Mouse (Mus musculus) CH12.LX (cell line): ENCODE measurements around the gene Ptch2. TPM values are rescaled to one million over a fixed set of nuclear protein-coding genes. Genes with fewer than 3 reads are reported as not detected.

Source experiments
- DNase-seq: peaks from one replicate; pipeline ENCODE4 v3.0.0-alpha.2; 2013; ENCODE audit errors: extremely low read depth
- H3K27ac ChIP-seq: 2 replicates; pipeline ENCODE4 v1.5.1; 2012; ENCODE audit warnings: low read depth, mild to moderate bottlenecking, control low read depth, moderate library complexity; ENCODE audit not compliant: insufficient read depth
- H3K27me3 ChIP-seq: replicated peaks from 2 replicates; pipeline ENCODE3; 2012; ENCODE audit warnings: inconsistent platforms
- H3K36me3 ChIP-seq, 2 experiments: replicated peaks in 1 of 2; 2 replicates each; pipeline versions ENCODE3 to v1.6.1; 2012; ENCODE audit warnings: inconsistent platforms in 1 of 2, low read length in 1 of 2, mild to moderate bottlenecking in 1 of 2, mixed read lengths in 1 of 2, moderate library complexity in 1 of 2; ENCODE audit not compliant: control insufficient read depth in 1 of 2, insufficient read depth in 1 of 2
- H3K4me1 ChIP-seq, 2 experiments: 2 replicates each; pipeline ENCODE4 v1.6.1; 2012; ENCODE audit warnings: inconsistent platforms in 1 of 2, moderate library complexity in 1 of 2; ENCODE audit not compliant: insufficient read depth in 2 of 2, control insufficient read depth in 1 of 2
- H3K4me2 ChIP-seq: 2 replicates; pipeline ENCODE4 v1.6.1; 2012; ENCODE audit warnings: low read depth, mild to moderate bottlenecking, control low read depth; ENCODE audit not compliant: poor library complexity, insufficient read depth, severe bottlenecking
- H3K4me3 ChIP-seq, 3 experiments: fragments of 150-350 bp in 1 of 3; sonication (generic) in 1 of 3; replicated peaks in 1 of 3; 2 replicates each; pipeline versions ENCODE3 to v1.5.1; 2011 to 2012; ENCODE audit warnings: low read depth in 2 of 3, low read length in 2 of 3, mild to moderate bottlenecking in 2 of 3, moderate library complexity in 2 of 3, control low read depth in 1 of 3, improper control_type of control experiment in 1 of 3, inconsistent platforms in 1 of 3, mixed read lengths in 1 of 3; ENCODE audit not compliant: poor library complexity in 1 of 3
- H3K79me2 ChIP-seq: replicated peaks from 2 replicates; pipeline ENCODE4 v1.6.1; 2012; ENCODE audit warnings: mild to moderate bottlenecking, moderate library complexity; ENCODE audit not compliant: control insufficient read depth, poor library complexity, insufficient read depth, severe bottlenecking; ENCODE audit errors: extremely low read depth
- H3K9ac ChIP-seq: 2 replicates; pipeline ENCODE4 v1.6.1; 2012; ENCODE audit warnings: low read depth, mild to moderate bottlenecking, control low read depth, moderate library complexity; ENCODE audit not compliant: insufficient read depth
- H3K9me3 ChIP-seq: replicated peaks from 2 replicates; pipeline ENCODE3; 2012; ENCODE audit warnings: low read length, inconsistent platforms, mixed read lengths
- BHLHE40 ChIP-seq: IDR thresholded peaks from 2 replicates; pipeline ENCODE4 v1.6.1; 2011; ENCODE audit warnings: mild to moderate bottlenecking, low read depth, low read length, improper control_type of control experiment
- CHD1 ChIP-seq: IDR thresholded peaks from 2 replicates; pipeline ENCODE4 v1.6.1; 2012; ENCODE audit warnings: low read depth, low read length, improper control_type of control experiment, inconsistent platforms
- CHD2 ChIP-seq: IDR thresholded peaks from 2 replicates; pipeline ENCODE4 v1.6.1; 2011; ENCODE audit warnings: low read length, improper control_type of control experiment
- ELF1 ChIP-seq: IDR thresholded peaks from 2 replicates; pipeline ENCODE4 v1.6.1; 2014; ENCODE audit warnings: low read depth, mild to moderate bottlenecking, inconsistent platforms, low read length, improper control_type of control experiment
- ETS1 ChIP-seq: conservative IDR thresholded peaks from 2 replicates; pipeline ENCODE4 v1.6.1; 2012; ENCODE audit warnings: low read depth, mild to moderate bottlenecking, inconsistent platforms, low read length, improper control_type of control experiment, moderate library complexity
- IRF4 ChIP-seq: IDR thresholded peaks from 2 replicates; pipeline ENCODE4 v1.6.1; 2014; ENCODE audit warnings: low read depth, mild to moderate bottlenecking, inconsistent platforms, low read length, improper control_type of control experiment
- JUN ChIP-seq: IDR thresholded peaks from 2 replicates; pipeline ENCODE4 v1.6.1; 2011; ENCODE audit warnings: low read depth, mild to moderate bottlenecking, low read length, improper control_type of control experiment, moderate library complexity; ENCODE audit not compliant: insufficient read depth
- JUND ChIP-seq: conservative IDR thresholded peaks from 2 replicates; pipeline ENCODE4 v1.6.1; 2011; ENCODE audit warnings: low read depth, low read length, improper control_type of control experiment
- MAFK ChIP-seq: IDR thresholded peaks from 2 replicates; pipeline ENCODE4 v1.6.1; 2011; ENCODE audit warnings: low read length, improper control_type of control experiment; ENCODE audit not compliant: insufficient replicate concordance
- MAX ChIP-seq: IDR thresholded peaks from 2 replicates; pipeline ENCODE4 v1.6.1; 2011; ENCODE audit warnings: low read length, improper control_type of control experiment
- MAZ ChIP-seq: IDR thresholded peaks from 2 replicates; pipeline ENCODE4 v1.6.1; 2012; ENCODE audit warnings: low read depth, mild to moderate bottlenecking, inconsistent platforms, low read length, improper control_type of control experiment, moderate library complexity
- MXI1 ChIP-seq: IDR thresholded peaks from 2 replicates; pipeline ENCODE4 v1.6.1; 2011; ENCODE audit warnings: mild to moderate bottlenecking, low read depth, low read length, improper control_type of control experiment
- MYC ChIP-seq: IDR thresholded peaks from 2 replicates; pipeline ENCODE4 v1.6.1; 2011; ENCODE audit warnings: low read depth, mild to moderate bottlenecking, improper control_type of control experiment, low read length
- NELFE ChIP-seq: IDR thresholded peaks from 2 replicates; pipeline ENCODE4 v1.6.1; 2011; ENCODE audit warnings: low read depth, low read length, improper control_type of control experiment
- POLR2A ChIP-seq: IDR thresholded peaks from 2 replicates; pipeline ENCODE4 v1.6.1; 2011; ENCODE audit warnings: low read depth, mild to moderate bottlenecking, improper control_type of control experiment, low read length
- POLR2AphosphoS2 ChIP-seq: IDR thresholded peaks from 2 replicates; pipeline ENCODE4 v1.6.1; 2011; ENCODE audit warnings: low read depth, low read length, improper control_type of control experiment
- SIN3A ChIP-seq: IDR thresholded peaks from 2 replicates; pipeline ENCODE4 v1.6.1; 2012; ENCODE audit warnings: low read length, improper control_type of control experiment, inconsistent platforms
- SMC3 ChIP-seq: IDR thresholded peaks from 2 replicates; pipeline ENCODE4 v1.6.1; 2011; ENCODE audit warnings: low read depth, low read length, improper control_type of control experiment
- TBP ChIP-seq: conservative IDR thresholded peaks from 2 replicates; pipeline ENCODE4 v1.6.1; 2011; ENCODE audit warnings: low read depth, low read length, improper control_type of control experiment
- TCF12 ChIP-seq: IDR thresholded peaks from 2 replicates; pipeline ENCODE4 v1.6.1; 2014; ENCODE audit warnings: low read depth, mild to moderate bottlenecking, inconsistent platforms, low read length, improper control_type of control experiment
- UBTF ChIP-seq: IDR thresholded peaks from 2 replicates; pipeline ENCODE4 v1.6.1; 2012; ENCODE audit warnings: low read depth, mild to moderate bottlenecking, inconsistent platforms, low read length, improper control_type of control experiment, moderate library complexity
- USF2 ChIP-seq: conservative IDR thresholded peaks from 2 replicates; pipeline ENCODE4 v1.6.1; 2011; ENCODE audit warnings: low read depth, low read length, improper control_type of control experiment
- ZMIZ1 ChIP-seq: IDR thresholded peaks from 2 replicates; pipeline ENCODE4 v1.6.1; 2012; ENCODE audit warnings: low read depth, mild to moderate bottlenecking, inconsistent platforms, low read length, improper control_type of control experiment
- ZNF384 ChIP-seq: IDR thresholded peaks from 2 replicates; pipeline ENCODE4 v1.6.1; 2012; ENCODE audit warnings: low read depth, low read length, improper control_type of control experiment, inconsistent platforms
- dilution Hi-C: fragments of 300-500 bp; cut with MboI; formaldehyde crosslinking; loops from 2 replicates; pipeline ENCODE4 v1.14.3; 2020; ENCODE audit warnings: low sequenced_read_pairs; ENCODE audit not compliant: extremely low pct_unique_long_range_greater_than_20kb, extremely low pct_ligation_motif_present
- in situ Hi-C: fragments of 300-500 bp; cut with MboI; formaldehyde crosslinking; loops from 3 replicates; pipeline ENCODE4 v1.14.3; 2019; ENCODE audit warnings: low sequenced_read_pairs, low pct_ligation_motif_present, low pct_unique_long_range_greater_than_20kb, mixed read lengths
- polyA plus RNA-seq: library from polyadenylated mRNA; unstranded; fragments of >175 nt; gene quantifications from 2 replicates; pipeline ENCODE4 v1.2.1, GENCODE M21; 2012; ENCODE audit warnings: low read depth; ENCODE audit not compliant: insufficient read length
- total RNA-seq, 2 experiments: library from RNA; depleted of rRNA; stranded (reverse); fragments of 300-350 nt in 1 of 2; fragments of >200 nt in 1 of 2; gene quantifications; 2 replicates each; pipeline ENCODE4 v1.2.3; 2012 to 2014

Ptch2 gene
- total and polyA plus RNA-seq, 3 experiments = 0.21 to 0.79 TPM; not detected in 1

DNA sequence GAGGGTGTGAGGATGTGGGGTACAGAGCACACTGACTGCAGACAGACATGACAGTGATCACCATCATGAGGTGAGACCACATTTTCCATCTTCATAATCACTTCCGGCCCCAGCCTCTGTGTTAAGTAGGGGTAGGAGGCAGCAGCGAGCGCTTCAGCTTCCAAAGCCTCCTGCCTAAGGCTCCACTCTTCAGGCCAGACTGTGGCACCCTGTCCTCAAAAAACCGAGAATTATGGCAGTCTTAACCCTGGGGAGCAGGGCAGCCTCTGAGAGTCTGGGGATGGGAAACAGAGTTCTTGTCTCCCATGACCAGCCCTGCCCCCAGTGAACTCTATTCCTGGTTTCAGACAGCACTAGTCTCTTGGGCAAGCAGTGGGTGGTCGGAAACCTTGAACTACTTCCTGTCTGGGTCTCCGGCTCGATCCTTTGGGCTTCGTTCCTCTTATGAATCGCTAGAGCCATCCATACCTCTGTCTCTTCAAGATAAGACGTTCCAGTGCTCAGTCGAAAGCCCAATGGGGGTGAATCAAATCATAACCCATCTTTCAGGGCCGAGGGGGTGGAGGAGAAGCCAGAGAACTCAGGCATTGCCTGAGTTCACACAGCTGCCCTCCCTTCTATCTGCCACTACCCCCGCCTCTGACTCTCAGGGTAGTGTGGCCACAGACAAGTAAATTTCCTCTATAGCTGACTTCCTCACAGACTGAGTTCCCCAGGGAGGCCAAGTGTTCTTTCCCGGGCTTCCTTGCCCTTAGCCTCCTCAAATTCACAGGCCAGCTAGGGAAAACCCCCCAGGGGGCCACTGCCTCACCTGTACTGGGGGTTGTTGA lies 28.9 kb downstream of the Ptch2 start (continued):
- TF ChIP-seq MXI1 = peak; percentile 26
- peak; percentile 47; the same call in 1 of the 2 replicates for TF ChIP-seq TCF12
- peak; percentile 37; the same call in 1 of the 2 replicates for TF ChIP-seq TBP

DNA sequence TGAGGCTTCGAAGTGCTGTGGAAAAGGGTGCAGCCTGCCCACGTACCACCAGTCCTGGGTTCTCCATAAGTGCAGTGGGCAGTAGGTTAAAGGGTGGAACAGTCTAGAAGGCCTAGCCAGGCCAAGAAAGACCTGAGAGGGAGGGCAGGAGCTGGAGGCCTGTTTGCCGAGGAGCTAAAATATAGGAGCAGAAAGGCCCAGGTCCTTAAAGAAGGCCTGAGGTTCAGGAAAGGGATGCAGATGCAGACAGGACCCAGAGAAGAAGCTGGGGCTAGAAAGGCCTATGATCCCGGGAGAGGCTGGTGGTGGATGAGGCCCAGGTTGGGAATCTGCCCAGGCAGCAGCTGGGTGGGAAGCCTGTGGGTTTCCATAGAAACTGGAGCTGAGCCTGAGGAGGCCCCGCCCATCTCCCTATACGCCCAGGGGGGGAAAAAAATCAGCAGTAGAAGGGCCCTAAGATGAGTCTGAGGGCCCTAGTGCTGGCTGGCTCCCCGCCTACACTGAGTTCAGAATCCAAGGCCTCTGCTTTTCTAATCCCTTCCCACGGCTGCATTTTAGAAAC lies 29.6 kb downstream of the Ptch2 start, which contains the start of gene Btbd19:
TSS of gene Btbd19 (minus strand) at position 378 of the 562 bp plus-strand sequence.
- dilution Hi-C loops = no loop called here
- peak within 1 kb of the TSS; percentile 94 for H3K27ac ChIP-seq
- in situ Hi-C loops = no loop called here

DNA sequence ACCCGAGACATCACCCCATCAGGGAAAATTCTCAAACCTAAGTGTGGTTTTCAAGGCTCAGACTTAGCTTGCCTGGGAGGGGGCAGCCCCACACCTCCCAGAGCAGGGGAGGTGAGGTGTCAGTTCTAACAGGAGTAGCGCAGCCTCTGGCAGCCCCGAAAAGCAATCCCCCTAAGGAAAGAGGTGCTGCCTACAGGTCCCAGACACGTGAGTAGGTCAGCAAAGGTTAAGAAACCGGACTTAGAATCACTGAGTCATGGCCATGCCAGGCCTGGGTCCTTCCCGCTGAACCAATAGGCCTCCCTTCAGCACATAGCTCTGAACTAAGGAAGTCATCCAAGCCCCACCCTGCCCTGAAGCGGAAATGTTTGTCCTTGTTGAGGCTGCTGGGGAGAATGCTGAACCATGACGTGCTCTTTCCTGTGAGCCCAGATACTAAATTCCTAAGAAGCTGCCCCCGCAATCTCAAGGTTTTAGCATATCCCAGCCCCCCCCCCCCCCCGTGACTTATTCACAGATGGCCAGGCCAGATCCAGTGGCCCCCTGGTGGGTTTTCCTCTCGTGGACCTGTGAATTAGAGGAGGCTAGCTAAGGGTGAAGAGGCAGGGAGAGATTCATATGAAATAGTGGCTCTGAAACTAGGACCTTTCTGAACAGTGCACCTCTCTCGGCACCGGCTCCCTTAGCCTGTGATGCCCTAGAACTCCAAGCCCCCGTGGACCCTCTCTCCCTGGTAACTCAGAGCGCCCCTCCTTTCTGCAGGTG lies 30.2 kb downstream of the Ptch2 start:
- Histone ChIP-seq H3K9me3 (no peaks in the 10 kb centered on the region), H3K4me1 (peaks cover 18 to 75% of the 10 kb centered on the region in 2 experiments), H3K27me3 (no peaks in the 10 kb centered on the region), H3K4me2 (peak overlapping the region; percentile 64), H3K36me3 (peaks cover 29 to 36% of the 10 kb centered on the region in 2 experiments), H3K4me3 (peak overlapping the region in 2 of 3 experiments; percentile 18 to 33), H3K27ac (peak overlapping the region; percentile 94), H3K79me2 (no peaks in the 10 kb centered on the region; the same call in 1 of the 2 replicates), H3K9ac (peak overlapping the region; percentile 54)
- peak; percentile 90 for DNase-seq
- dilution Hi-C loops = no loop called here
- in situ Hi-C loops = no loop called here
- TF ChIP-seq SIN3A (peak; percentile 48), MAX (peak; percentile 60; the same call in 1 of the 2 replicates), JUN (no peak), ZMIZ1 (no peak), NELFE (0 out of 2 replicates have a peak, but pooled peaks have one; percentile 12), JUND (no peak), MAZ (peak; percentile 51; the same call in 1 of the 2 replicates), IRF4 (no peak; the same call in 1 of the 2 replicates), POLR2AphosphoS2 (no peak), POLR2A (peak; percentile 62), UBTF (0 out of 2 replicates have a peak, but pooled peaks have one; percentile 38), ETS1 (peak; percentile 70), MXI1 (peak; percentile 51; the same call in 1 of the 2 replicates), CHD1 (peak; percentile 86; the same call in 1 of the 2 replicates), BHLHE40 (peak; percentile 92), MAFK (peak; percentile 41; the same call in 1 of the 2 replicates), TCF12 (peak; percentile 41; the same call in 1 of the 2 replicates), MYC (0 out of 2 replicates have a peak, but pooled peaks have one; percentile 63), USF2 (no peak), SMC3 (no peak), ELF1 (peak; percentile 77), ZNF384 (no peak)

More for the DNA sequence above, 29.6 kb downstream of the Ptch2 start, which contains the start of gene Btbd19:
- H3K9ac ChIP-seq = peak within 1 kb of the TSS; percentile 54
- peaks cover 22 to 29% of the 10 kb centered on the region in 2 experiments for H3K36me3 ChIP-seq
- H3K27me3 ChIP-seq = no peaks in the 10 kb centered on the region
- peak within 1 kb of the TSS; percentile 15 to 38 (median 18) for H3K4me3 ChIP-seq
- H3K4me2 ChIP-seq = peak within 1 kb of the TSS; percentile 64
- no peaks in the 10 kb centered on the region; the same call in 1 of the 2 replicates for H3K79me2 ChIP-seq
- DNase-seq = peak; percentile 59
- H3K9me3 ChIP-seq = no peaks in the 10 kb centered on the region
- no peak for TF ChIP-seq CHD2
- TF ChIP-seq UBTF = no peak
- TF ChIP-seq POLR2AphosphoS2 = no peak
- peak; percentile 25; the same call in 1 of the 2 replicates for TF ChIP-seq ZNF384
- peaks cover 18 to 70% of the 10 kb centered on the region in 2 experiments for H3K4me1 ChIP-seq
